Mouse (Mus musculus) heart, postnatal 36 days (tissue): ENCODE data around the gene Gm11077. TPM values are rescaled to one million over a fixed set of nuclear protein-coding genes. Genes with fewer than 3 reads are reported as not detected.

Experiments used
- DNase-seq, 2 experiments: peaks; one replicate each; pipeline ENCODE4 v3.0.0; 2021 to 2022
- intact Hi-C: fragments of 180-260 bp; cut with DNase I; formaldehyde crosslinking; loops from one replicate; pipeline ENCODE4 v1.15.1; 2025
- total RNA-seq, 2 experiments: library from RNA; stranded (reverse); gene quantifications; 2 replicates each; pipeline ENCODE4 v1.2.3; 2021

Gene Gm11077
- total RNA-seq, result not detected

GRCm38 (mm10) chr6:140729272-140729671 lies at the start of gene Gm11077:
Gene Gm11077 (plus strand): TSS chr6:140729284.
- intact Hi-C loops, result no loop called here
- no peak for DNase-seq

DNA sequence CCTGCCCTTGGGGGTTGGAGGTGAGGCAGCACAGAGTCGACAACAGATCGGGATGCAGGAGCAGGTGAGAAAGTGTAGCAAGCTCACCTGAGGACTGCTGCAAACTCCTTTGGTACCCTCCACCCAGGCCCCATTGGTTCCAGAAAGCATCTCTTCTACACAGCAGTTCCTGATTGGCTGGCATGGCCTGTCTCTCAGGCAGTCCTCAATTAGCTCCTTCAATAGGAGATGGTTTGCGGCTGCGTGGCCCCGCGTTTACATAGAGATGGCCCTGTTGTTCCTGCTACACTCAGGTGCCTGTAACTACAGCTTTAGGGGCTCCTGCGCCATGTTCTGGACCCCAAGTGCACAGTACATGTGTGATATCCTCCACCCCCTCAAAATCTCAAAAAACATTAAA lies 48.4 kb upstream of the Gm11077 start:
- no peak for DNase-seq
- intact Hi-C loops, result no loop called here

GRCm38 (mm10) chr6:140682829-140683228 lies 46.3 kb upstream of the Gm11077 start:
- intact Hi-C loops, result no loop called here
- DNase-seq, result no peak

DNA sequence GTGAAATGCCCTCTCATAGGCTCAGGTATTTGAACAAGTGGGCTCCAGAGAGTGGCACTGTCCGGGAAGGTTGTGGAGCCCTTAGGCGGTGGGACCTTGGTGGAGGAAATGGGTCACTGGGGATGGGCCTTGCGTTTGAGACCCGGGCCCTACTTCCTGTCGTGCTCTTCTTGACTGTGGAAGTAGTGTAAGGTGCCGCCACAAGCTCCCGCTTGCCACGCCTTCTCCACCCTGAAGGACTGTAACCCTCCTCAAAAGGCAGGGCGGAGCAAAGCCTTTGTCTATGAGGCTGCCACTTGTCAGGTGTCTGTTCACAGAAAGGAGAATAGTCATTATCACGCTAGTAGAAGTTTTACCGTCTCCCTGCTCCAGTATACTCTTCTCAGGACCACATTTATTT lies 44.7 kb upstream of the Gm11077 start:
- DNase-seq, result no peak
- intact Hi-C loops, result no loop called here

DNA sequence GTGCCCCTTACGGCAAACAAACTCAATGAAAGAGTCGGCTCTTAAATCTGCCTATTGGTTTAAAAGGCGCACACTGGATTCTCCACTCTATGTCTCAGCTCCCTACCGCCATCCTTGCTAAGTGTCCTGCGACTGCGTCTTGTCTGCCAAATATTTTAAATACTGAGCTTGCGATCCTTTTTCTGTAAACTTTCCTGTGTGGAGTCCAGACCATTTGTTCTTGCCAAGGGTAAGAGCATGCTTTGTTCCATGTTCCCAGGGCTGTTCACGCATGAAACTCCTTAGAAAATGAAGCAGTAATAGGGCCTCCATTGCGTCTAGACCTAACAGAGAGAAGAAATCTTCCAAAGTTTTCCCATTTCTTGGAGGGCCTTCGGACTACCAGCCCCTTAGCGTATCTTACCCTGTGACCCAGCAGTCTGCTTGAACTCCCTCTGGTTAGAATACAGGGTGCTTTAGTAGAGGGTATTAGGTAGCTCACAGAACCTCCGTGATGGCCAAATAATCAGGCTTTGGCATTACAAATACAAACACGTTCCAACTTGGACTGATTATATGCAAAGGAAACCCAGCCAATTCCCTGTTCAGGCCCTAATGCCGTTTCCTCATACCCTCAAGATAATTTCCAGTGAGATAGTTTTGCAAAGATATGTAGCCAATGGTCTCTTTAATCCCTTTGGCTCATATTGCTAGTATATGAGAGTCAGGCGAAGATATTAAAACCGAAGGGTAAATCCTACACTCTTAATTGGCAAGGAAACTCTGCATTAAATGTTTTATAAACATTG lies 39.3 kb upstream of the Gm11077 start:
- DNase-seq, result no peak

DNA sequence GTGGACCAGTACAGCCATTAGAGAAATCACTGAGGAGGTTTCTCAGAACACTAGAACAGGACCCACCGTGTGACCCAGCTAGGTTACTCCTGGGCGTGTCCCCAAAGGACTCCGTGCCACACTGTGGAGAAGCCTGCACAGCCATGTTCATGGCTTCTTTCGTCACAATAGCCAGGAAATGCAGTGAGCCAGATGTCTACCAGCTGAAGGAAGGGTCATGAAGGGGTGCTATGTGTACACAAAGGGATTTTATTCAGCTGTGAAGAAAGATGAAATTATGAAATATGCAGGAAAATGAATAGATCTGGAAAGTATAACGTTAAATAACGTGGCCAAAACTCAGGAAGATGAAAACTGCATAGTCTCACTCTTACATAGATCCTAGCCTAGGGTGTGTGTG lies 36.9 kb upstream of the Gm11077 start:
- no peak for DNase-seq
- intact Hi-C loops, result no loop called here

More for the DNA sequence above, 39.3 kb upstream of the Gm11077 start:
- intact Hi-C loops, result no loop called here

DNA sequence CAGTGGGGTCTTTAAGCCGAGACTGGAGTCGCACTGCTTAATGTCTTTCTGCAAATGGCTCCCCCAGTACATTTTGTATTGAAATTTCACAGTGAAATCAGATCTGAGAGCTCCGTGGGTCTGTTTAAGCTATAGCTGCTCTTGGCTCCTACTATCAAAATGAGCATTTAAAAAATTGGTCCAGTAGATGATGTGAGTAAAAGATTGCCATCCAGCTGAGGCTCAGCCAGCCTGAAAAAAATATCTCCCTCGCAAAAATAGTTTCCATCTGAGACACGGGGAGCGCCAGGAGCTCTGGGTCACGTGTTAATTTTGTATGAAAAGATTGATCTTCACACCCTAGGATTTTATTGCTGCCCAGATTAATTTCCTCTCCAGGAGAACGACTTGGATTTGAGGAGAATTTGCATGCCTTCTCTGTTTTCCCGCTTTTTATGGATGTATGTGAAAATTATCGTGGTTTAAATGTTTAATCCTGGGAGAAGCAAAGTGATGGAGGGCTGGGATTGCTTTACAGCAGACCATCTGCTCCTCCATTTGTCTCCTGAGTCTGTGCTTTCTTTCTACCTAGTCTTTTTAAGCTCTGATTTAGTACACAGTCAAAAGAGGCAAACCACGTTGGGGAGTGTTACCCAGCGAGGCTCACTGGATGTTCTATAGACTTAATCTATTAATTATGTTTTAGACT lies 32.7 kb upstream of the Gm11077 start:
- intact Hi-C loops, result no loop called here

DNA sequence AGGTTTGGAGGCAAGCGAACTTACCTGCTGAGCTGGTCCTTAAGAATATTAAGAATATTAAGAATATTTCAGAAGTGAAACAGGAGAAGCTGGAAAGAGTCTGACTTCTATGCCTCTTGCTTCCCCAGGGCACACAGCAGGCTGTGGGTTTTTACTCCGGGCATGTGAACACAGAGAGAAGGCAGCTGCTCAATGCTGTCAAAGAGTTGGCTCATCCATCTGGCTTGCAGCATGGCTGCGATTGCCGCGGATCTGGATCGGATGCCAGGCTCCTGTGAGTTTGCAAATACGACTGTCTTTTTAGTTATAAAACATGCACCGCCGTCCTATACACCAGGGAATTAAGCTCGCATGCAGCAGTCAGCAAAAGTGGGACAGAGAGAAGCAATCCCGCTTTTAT lies 31.1 kb upstream of the Gm11077 start:
- no peak for DNase-seq
- intact Hi-C loops, result no loop called here

More for the DNA sequence above, 32.7 kb upstream of the Gm11077 start:
- no peak for DNase-seq

DNA sequence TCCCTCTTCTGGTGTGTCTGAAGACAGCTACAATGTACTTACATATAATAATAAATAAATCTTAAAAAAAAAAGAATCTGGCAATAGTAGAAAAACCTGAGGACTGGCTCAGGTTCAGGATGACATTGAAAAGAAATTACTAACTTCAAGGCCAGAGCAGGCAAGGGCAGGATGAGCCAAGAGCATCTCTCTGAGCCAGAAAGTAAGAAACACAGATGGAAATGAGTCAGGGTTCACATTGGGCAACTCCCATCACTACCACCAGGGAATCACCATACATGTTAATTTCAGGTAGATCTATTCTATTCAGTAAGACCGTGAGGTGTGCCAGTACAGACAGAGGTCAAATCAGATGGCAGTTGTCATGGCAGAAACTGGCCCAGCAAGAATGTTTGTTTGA lies 30.5 kb upstream of the Gm11077 start:
- no peak for DNase-seq
- intact Hi-C loops, result no loop called here

- intact Hi-C loops, result no loop called here
- no peak for DNase-seq
These were observed 27.8 kb upstream of the Gm11077 start for GRCm38 (mm10) chr6:140701259-140701658.

- intact Hi-C loops, result no loop called here
- DNase-seq, result no peak
These were observed 24.0 kb upstream of the Gm11077 start for GRCm38 (mm10) chr6:140705132-140705531.

DNA sequence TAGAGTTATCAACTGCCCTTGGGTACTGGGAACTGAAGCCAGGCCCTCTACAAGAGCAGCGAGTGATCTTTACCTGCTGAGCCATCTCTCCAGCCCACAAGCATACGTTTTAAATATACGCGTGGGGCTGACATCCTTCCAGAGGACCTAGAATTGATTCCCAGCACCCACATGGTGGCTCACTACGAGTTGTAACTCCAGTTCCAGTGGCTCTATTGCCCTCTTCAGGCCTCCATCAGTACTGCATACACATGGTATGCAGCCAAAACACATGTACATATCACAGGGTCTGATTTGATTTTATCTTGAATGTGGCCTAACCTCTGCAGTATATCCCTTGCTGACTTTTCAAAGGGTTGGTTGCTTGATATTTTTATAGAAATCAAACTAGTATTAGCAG lies 23.0 kb upstream of the Gm11077 start:
- DNase-seq, result no peak
- intact Hi-C loops, result no loop called here

DNA sequence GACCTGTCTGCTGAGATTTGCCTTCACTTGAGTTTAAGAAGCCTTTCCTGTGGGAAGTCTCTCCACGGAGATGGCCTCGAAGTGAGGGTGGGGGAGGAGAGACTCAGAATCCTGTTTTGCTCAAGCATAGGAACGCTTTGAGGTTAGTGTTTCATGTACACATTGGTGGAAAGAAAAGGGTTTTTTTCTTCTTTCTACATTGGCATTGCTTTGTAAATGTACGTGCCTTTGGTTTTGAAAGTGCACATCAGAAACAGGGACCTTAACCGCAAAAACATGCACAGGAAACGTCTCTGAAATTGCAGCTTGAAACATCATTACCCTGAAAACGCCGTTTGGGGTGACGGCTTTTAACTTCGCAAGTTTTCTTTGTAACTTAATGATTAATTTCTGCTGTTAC lies 21.0 kb upstream of the Gm11077 start:
- intact Hi-C loops, result no loop called here
- no peak for DNase-seq

- intact Hi-C loops, result loop anchor here (5.0 kb wide), 2 partner anchors 237 to 868 kb away; no protein-coding TSS in a partner anchor
These were observed 19.5 kb upstream of the Gm11077 start for GRCm38 (mm10) chr6:140709415-140710107.

DNA sequence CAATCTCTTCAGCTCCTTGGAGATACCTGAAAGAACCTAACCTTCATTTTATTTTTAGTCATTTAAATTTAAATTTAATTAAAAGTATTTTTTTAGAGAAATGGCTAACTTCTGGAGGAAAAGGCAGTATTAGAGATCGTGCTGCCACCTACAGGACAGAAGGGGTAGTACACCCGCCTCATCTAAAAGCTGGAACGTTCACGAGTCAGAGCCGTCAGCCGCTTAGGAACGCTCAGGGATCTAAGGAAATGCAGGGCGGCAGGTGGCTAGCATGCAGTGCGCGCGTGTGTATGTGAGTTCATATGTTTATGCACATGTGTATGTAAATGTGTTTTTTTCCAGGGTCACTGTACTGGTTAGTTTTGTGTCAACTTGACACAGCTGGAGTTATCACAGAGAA lies 16.3 kb upstream of the Gm11077 start:
- intact Hi-C loops, result loop anchor here (2.0 to 5.0 kb wide), 3 partner anchors 68 to 865 kb away; no protein-coding TSS in a partner anchor
- DNase-seq, result peak; percentile 59 to 78

More at GRCm38 (mm10) chr6:140709415-140710107, 19.5 kb upstream of the Gm11077 start:
- DNase-seq, result no peak

DNA sequence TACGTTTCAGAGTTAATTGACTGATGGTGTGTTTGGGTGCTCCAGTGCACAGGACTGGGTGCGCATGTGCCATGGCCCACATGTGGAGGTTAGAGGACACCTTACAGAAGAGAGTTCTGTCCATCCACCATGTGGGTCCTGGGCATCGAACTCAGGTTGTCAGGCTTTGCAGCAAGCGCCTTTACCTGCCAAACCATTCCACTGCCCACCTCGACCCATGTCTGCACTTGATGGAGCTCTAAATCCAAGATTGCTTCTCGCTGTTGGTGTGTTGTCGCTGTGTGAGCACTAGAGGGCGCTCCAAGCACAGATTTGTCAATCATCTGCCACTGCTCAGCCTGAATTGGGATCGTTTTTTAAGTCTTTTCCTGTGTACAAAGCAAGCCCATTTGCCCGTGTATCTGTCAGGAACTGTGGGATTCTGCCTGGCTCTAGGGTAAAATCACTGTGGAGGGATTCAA lies 14.1 kb upstream of the Gm11077 start:
- peak; percentile 77 to 79 for DNase-seq
- intact Hi-C loops, result loop anchor here (1.0 to 5.0 kb wide), 3 partner anchors 138 to 862 kb away; no protein-coding TSS in a partner anchor

- intact Hi-C loops, result no loop called here
- no peak for DNase-seq
These were observed 7.0 kb upstream of the Gm11077 start for GRCm38 (mm10) chr6:140722058-140722457.

DNA sequence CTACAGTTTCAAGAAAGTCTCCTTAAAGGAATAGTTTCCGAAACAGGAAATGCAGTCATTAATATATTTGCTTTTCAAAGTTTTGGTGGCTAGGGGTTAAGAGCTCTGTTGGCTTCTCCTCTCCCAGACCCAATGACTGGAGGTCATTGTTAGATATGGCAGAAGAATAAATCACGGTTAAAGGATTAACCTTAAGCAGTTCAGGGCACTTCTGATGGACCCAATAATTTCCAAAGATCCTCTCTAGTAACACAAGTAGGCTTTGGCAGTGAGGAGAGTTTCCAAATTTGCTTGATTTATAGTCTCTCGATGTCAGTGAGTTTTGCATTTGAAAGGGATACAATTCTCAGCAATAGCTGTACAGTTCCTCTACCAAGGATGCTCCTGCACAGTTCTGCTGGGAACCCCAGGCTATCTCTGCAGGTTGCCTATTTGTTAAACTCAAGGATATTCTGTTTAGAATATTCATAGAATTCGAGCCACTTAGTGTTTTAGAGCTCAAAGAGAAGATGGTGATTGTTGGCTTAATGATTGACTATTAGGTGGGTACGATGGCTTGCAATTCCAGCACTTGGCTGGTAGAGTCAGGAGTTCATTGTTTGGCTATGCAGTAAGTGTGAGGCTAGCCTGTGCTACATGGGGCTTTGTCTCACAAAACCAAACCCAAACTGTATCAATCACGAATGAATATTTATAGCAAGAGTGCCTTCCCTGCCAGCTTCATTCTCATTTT lies 1.8 kb downstream of the Gm11077 start:
- DNase-seq, result no peak

GRCm38 (mm10) chr6:140731402-140731730 lies 2.3 kb downstream of the Gm11077 start:
- no peak for DNase-seq
- intact Hi-C loops, result no loop called here

More for the DNA sequence above, 1.8 kb downstream of the Gm11077 start:
- intact Hi-C loops, result no loop called here

DNA sequence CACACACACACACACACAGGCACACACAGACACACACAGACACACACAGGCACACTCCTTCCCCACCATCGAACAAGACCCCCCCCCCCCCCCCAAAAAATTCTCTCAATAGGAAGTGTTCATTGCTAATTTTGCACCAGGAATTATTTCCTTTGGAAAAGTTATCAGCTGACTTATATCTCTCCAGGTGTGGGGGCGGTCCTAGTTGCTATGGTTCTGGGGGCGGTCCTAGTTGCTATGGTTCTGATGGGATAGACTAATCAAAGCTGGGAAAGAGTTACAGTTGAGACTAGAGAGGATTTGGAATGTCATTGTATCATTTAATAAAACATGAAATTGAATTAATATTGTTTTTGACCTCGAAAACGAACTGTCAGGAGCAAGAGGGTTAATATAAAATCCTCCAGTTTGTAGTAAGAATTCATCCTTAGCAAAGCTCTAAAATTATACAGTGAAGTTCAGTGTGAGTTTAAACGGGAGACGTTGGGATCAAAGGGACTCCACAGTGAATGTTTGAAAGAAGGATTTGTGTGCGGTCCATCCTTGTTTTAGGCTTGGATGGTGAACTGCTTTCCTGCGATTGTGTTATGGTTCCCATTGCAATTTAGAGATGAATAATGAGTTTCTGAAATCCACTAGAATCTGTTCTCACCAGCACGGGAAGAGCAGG lies 4.0 kb downstream of the Gm11077 start:
- intact Hi-C loops, result no loop called here

More for the DNA sequence above, 4.0 kb downstream of the Gm11077 start:
- DNase-seq, result no peak
